Mouse (Mus musculus) forelimb bud, embryonic 11.5 days (tissue): ENCODE measurements at regions not wholly inside any gene's neighbourhood (a gene's known extent, or its start where the extent isn't known, plus 50 kb on each side); places are given as distances from the start of the nearest gene placed in this dataset.
A peak's percentile ranks its signal among the peaks of the same experiment; 100 is the strongest.

ENCODE experiments used
- DNase-seq: peaks from one replicate; pipeline ENCODE4 v3.0.0-alpha.2; 2012; ENCODE audit warnings: low read depth, low spot score

- DNase-seq, result peak; percentile 0
Measured at GRCm38 (mm10) chrX:105228580-105228979, 108.4 kb downstream of the Magee1 start.

- no peak for DNase-seq
Measured at GRCm38 (mm10) chrX:105236982-105237738, 117.0 kb downstream of the Magee1 start.
